Mouse (Mus musculus): ENCODE measurements around the gene Mlx. TPM values are rescaled to one million over a fixed set of nuclear protein-coding genes. Genes with fewer than 3 reads are reported as not detected.

The Mlx gene
- polyA plus RNA-seq (2012; rRNA removed; ENCODE audit: low replicate concordance), result 50.5 and 97.1 TPM in 2 replicates

GRCm38 (mm10) chr11:101086756-101087681 is at the start of gene Mlx:
Gene Mlx (plus strand): TSS chr11:101087277.

GRCm38 (mm10) chr11:101069391-101070188 is 17.5 kb upstream of the Mlx start, which contains the start of gene Naglu:
Gene Naglu (plus strand): TSS chr11:101070012.

GRCm38 (mm10) chr11:101078121-101078520 is 9.0 kb upstream of the Mlx start, which contains the start of gene Hsd17b1:
Gene Hsd17b1 (plus strand): TSS chr11:101078411.

GRCm38 (mm10) chr11:101082208-101083082 is 4.6 kb upstream of the Mlx start, which contains the start of gene Coasy:
Gene Coasy (plus strand): TSS chr11:101082565.

GRCm38 (mm10) chr11:101095314-101096024 is 8.4 kb downstream of the Mlx start, which contains the start of gene Psmc3ip:
Gene Psmc3ip (minus strand): TSS chr11:101095436.

GRCm38 (mm10) chr11:101119761-101120544 is 32.9 kb downstream of the Mlx start, which contains the start of the genes Retreg3 and Tubg1:
Gene Retreg3 (minus strand): TSS chr11:101119893.
Gene Tubg1 (plus strand): TSS chr11:101119938.

Other genes starting within 250 kb of the Mlx start
- gene Stat5b, start 236.6 kb upstream of the Mlx start, polyA plus RNA-seq (2012; rRNA removed; ENCODE audit: low replicate concordance), result 54.0 and 56.3 TPM in 2 replicates
- 82.3 and 109 TPM in 2 replicates for gene Stat5a, start 227.9 kb upstream of the Mlx start, polyA plus RNA-seq (2012; rRNA removed; ENCODE audit: low replicate concordance)
- gene Stat3, start 147.7 kb upstream of the Mlx start, polyA plus RNA-seq (2012; rRNA removed; ENCODE audit: low replicate concordance), result 117 and 148 TPM in 2 replicates
- gene Cavin1, start 116.4 kb upstream of the Mlx start, polyA plus RNA-seq (2012; rRNA removed; ENCODE audit: low replicate concordance), result 184 and 257 TPM in 2 replicates
- gene Atp6v0a1, start 77.8 kb upstream of the Mlx start, polyA plus RNA-seq (2012; rRNA removed; ENCODE audit: low replicate concordance), result 68.6 and 77.8 TPM in 2 replicates
- 43.2 and 45.4 TPM in 2 replicates for gene Naglu, start 17.3 kb upstream of the Mlx start, polyA plus RNA-seq (2012; rRNA removed; ENCODE audit: low replicate concordance)
- 0.24 and 0.94 TPM in 2 replicates for gene Hsd17b1, start 8.9 kb upstream of the Mlx start, polyA plus RNA-seq (2012; rRNA removed; ENCODE audit: low replicate concordance)
- gene Coasy, start 4.7 kb upstream of the Mlx start, polyA plus RNA-seq (2012; rRNA removed; ENCODE audit: low replicate concordance), result 92.0 and 118 TPM in 2 replicates
- gene Psmc3ip, start 8.2 kb downstream of the Mlx start, polyA plus RNA-seq (2012; rRNA removed; ENCODE audit: low replicate concordance), result 0.43 and 0.62 TPM in 2 replicates
- 81.8 and 115 TPM in 2 replicates for gene Retreg3, start 32.6 kb downstream of the Mlx start, polyA plus RNA-seq (2012; rRNA removed; ENCODE audit: low replicate concordance)
- gene Tubg1, start 32.7 kb downstream of the Mlx start, polyA plus RNA-seq (2012; rRNA removed; ENCODE audit: low replicate concordance), result 8.4 and 17.4 TPM in 2 replicates
- gene Tubg2, start 68.6 kb downstream of the Mlx start, polyA plus RNA-seq (2012; rRNA removed; ENCODE audit: low replicate concordance), result 4.1 and 4.5 TPM in 2 replicates
- gene Cntnap1, start 83.2 kb downstream of the Mlx start, polyA plus RNA-seq (2012; rRNA removed; ENCODE audit: low replicate concordance), result 12.3 and 13.5 TPM in 2 replicates
- 51.3 and 92.6 TPM in 2 replicates for gene Plekhh3, start 84.1 kb downstream of the Mlx start, polyA plus RNA-seq (2012; rRNA removed; ENCODE audit: low replicate concordance)
- gene Ccr10, start 88.2 kb downstream of the Mlx start, polyA plus RNA-seq (2012; rRNA removed; ENCODE audit: low replicate concordance), result 2.9 and 6.8 TPM in 2 replicates
- gene Ezh1, start 139.2 kb downstream of the Mlx start, polyA plus RNA-seq (2012; rRNA removed; ENCODE audit: low replicate concordance), result 34.7 and 54.3 TPM in 2 replicates
- 138 and 195 TPM in 2 replicates for gene Ramp2, start 158.8 kb downstream of the Mlx start, polyA plus RNA-seq (2012; rRNA removed; ENCODE audit: low replicate concordance)
- 89.8 and 96.1 TPM in 2 replicates for gene Vps25, start 166.4 kb downstream of the Mlx start, polyA plus RNA-seq (2012; rRNA removed; ENCODE audit: low replicate concordance)
- 1.9 and 2.4 TPM in 2 replicates for gene Wnk4, start 173.3 kb downstream of the Mlx start, polyA plus RNA-seq (2012; rRNA removed; ENCODE audit: low replicate concordance)
- gene Cntd1, start 191.7 kb downstream of the Mlx start, polyA plus RNA-seq (2012; rRNA removed; ENCODE audit: low replicate concordance), result 0.05 and 0.17 TPM in 2 replicates
- gene Coa3, start 191.8 kb downstream of the Mlx start, polyA plus RNA-seq (2012; rRNA removed; ENCODE audit: low replicate concordance), result 190 and 296 TPM in 2 replicates
- gene Becn1, start 215.0 kb downstream of the Mlx start, polyA plus RNA-seq (2012; rRNA removed; ENCODE audit: low replicate concordance), result 53.9 and 131 TPM in 2 replicates
- gene Psme3, start 228.9 kb downstream of the Mlx start, polyA plus RNA-seq (2012; rRNA removed; ENCODE audit: low replicate concordance), result 44.3 and 89.4 TPM in 2 replicates
- 6.3 and 7.4 TPM in 2 replicates for gene Aoc2, start 237.8 kb downstream of the Mlx start, polyA plus RNA-seq (2012; rRNA removed; ENCODE audit: low replicate concordance)
- 268 and 327 TPM in 2 replicates for gene Aoc3, start 243.3 kb downstream of the Mlx start, polyA plus RNA-seq (2012; rRNA removed; ENCODE audit: low replicate concordance)